Mouse (Mus musculus) kidney, embryonic 14.5 days (tissue): ENCODE results near the gene Lce1e. TPM values are rescaled to one million over a fixed set of nuclear protein-coding genes. Genes with fewer than 3 reads are reported as not detected.

ENCODE experiments used
- ATAC-seq: fragments of 200-750 bp; cut with Nextera tagmentation; 2 replicates; pipeline ENCODE4 v1.8.0; 2017; ENCODE audit warnings: moderate number of reproducible peaks, mild to moderate bottlenecking, moderate TSS enrichment, moderate library complexity; ENCODE audit not compliant: low FRiP score, low TSS enrichment
- H3K27ac ChIP-seq: fragments of 300-500 bp; sonication (generic); 2 replicates; pipeline ENCODE4 v1.5.1; 2014; ENCODE audit warnings: low read depth, mild to moderate bottlenecking, low read length, moderate library complexity, mixed read lengths
- H3K27me3 ChIP-seq: fragments of 300-500 bp; sonication (generic); 2 replicates; pipeline ENCODE4 v1.6.1; 2014; ENCODE audit warnings: mild to moderate bottlenecking, low read length; ENCODE audit not compliant: control insufficient read depth, insufficient read depth
- H3K36me3 ChIP-seq: fragments of 300-500 bp; sonication (generic); 2 replicates; pipeline ENCODE4 v1.6.1; 2014; ENCODE audit warnings: low read length, mixed read lengths; ENCODE audit not compliant: control insufficient read depth, insufficient read depth
- H3K4me1 ChIP-seq: fragments of 300-500 bp; sonication (generic); 2 replicates; pipeline ENCODE4 v1.6.1; 2014; ENCODE audit warnings: low read length, mixed read lengths; ENCODE audit not compliant: control insufficient read depth, insufficient read depth
- H3K4me2 ChIP-seq: fragments of 300-500 bp; sonication (generic); replicated peaks from 2 replicates; pipeline ENCODE4 v1.6.1; 2014; ENCODE audit warnings: low read depth, mild to moderate bottlenecking, low read length
- H3K4me3 ChIP-seq: fragments of 300-500 bp; sonication (generic); 2 replicates; pipeline ENCODE4 v1.5.1; 2014; ENCODE audit warnings: mild to moderate bottlenecking, low read length
- H3K9ac ChIP-seq: fragments of 300-500 bp; sonication (generic); 2 replicates; pipeline ENCODE4 v1.6.1; 2014; ENCODE audit warnings: low read depth, mild to moderate bottlenecking, low read length, moderate library complexity
- H3K9me3 ChIP-seq: fragments of 300-500 bp; sonication (generic); 2 replicates; pipeline ENCODE4 v1.6.1; 2016; ENCODE audit warnings: low read length; ENCODE audit not compliant: control insufficient read depth
- WGBS: fragments of 180-500 bp; shearing (Covaris S2); extraction: QIAGEN DNeasy Blood & Tissue Kit; methylation state at CpG from one replicate; pipeline ENCODE4 v1.1.7; 2014; 5-methylcytosine and 5-hydroxymethylcytosine counted together
- polyA plus RNA-seq: library from polyadenylated mRNA; unstranded; fragments of >200 nt; fragmentation: Nextera tagmentation; extraction: Ambion mirVana; gene quantifications from 2 replicates; pipeline ENCODE4 v1.2.1, GENCODE M21; 2014

Lce1e gene
- not detected in 2 replicates for polyA plus RNA-seq

DNA sequence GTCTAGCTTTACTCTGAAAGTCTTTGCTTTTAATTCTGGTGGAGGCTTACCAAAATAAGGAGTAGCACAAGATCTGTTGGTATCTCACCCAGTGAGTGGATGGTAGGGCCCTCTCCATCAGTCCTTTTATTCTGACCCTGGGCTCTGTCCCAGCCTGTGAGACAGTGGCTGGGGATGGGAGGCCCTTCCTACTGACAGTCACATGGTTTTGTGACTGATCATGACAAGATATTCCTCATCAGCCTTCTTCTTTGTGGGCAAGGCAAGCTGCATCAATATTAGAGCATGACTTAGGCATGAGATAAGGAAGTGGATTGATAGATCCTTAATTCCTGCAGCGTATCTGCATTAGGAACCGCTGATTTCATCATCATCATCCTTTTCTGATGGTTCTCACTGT is at the start of gene Lce1e:
Gene Lce1e (minus strand): TSS at position 101 of the 400 bp plus-strand sequence.
- H3K4me2 ChIP-seq = no peak within 1 kb of the TSS
- no peak within 1 kb of the TSS for H3K4me3 ChIP-seq
- H3K36me3 ChIP-seq = no peaks in the 10 kb centered on the region
- H3K27ac ChIP-seq = no peak within 1 kb of the TSS
- H3K27me3 ChIP-seq = no peaks in the 10 kb centered on the region
- no peaks in the 10 kb centered on the region for H3K4me1 ChIP-seq
- no peak for ATAC-seq
- no peak within 1 kb of the TSS for H3K9ac ChIP-seq
- 88% methylated on average over 2 of the region's 2 CpGs for WGBS
- H3K9me3 ChIP-seq = no peaks in the 10 kb centered on the region

DNA sequence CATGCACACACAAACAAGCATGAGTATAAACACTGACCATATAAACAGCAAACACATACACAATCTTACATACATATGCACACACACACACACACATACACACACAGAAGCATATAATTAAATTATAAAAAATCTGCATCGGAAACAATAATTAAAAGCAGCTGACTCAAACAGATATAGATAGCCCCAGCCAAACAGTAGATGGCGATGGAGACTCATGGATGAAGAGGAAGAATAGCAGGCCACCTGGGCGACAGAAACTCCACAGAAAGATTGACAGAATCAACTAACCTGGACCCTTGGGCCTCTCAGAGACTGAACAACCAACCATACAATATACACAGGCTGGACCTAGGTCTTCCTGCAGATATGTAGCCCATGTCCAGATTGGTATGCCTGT is 44.3 kb upstream of the Lce1e start:
- H3K4me1 ChIP-seq = no peaks in the 10 kb centered on the region
- WGBS = 44% methylated on average over 3 of the region's 3 CpGs
- H3K27me3 ChIP-seq = no peaks in the 10 kb centered on the region
- H3K36me3 ChIP-seq = no peaks in the 10 kb centered on the region
- ATAC-seq = no peak
- no peak overlapping the region for H3K27ac ChIP-seq
- H3K4me2 ChIP-seq = no peak overlapping the region
- H3K9ac ChIP-seq = no peak overlapping the region
- no peaks in the 10 kb centered on the region for H3K9me3 ChIP-seq
- no peak overlapping the region for H3K4me3 ChIP-seq

GRCm38 (mm10) chr3:92752238-92752637 is 43.4 kb upstream of the Lce1e start, which contains the start of gene Lce1g:
Gene Lce1g, minus strand, starts transcription at chr3:92752338.
- H3K27me3 ChIP-seq = no peaks in the 10 kb centered on the region
- 67% methylated on average over 1 of the region's 1 CpGs for WGBS
- H3K27ac ChIP-seq = no peak within 1 kb of the TSS
- H3K9ac ChIP-seq = no peak within 1 kb of the TSS
- H3K4me2 ChIP-seq = no peak within 1 kb of the TSS
- ATAC-seq = no peak
- H3K4me3 ChIP-seq = no peak within 1 kb of the TSS
- H3K4me1 ChIP-seq = no peaks in the 10 kb centered on the region
- no peaks in the 10 kb centered on the region for H3K9me3 ChIP-seq
- H3K36me3 ChIP-seq = no peaks in the 10 kb centered on the region

DNA sequence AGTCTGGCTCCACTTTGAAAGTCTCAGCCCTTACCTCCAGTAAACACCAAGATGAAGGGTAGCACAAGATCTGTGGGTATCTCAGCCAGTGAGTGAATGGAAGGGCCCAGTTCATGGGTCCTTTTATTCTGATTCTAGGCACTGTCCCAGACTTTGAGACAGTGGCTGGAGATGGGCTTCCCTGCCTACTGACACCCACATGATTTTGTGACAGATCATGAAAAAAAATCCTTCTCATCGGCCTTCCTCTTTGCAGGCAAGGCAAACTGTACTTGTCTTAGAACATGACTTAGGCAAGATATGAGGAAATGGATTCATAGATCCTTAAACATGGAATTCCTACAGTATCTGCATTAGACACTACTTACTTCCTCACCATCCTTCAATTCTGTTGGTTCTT is 30.1 kb upstream of the Lce1e start, which contains the start of gene Gm38119:
Gene Gm38119 (minus strand): TSS at position 101 of the 400 bp plus-strand sequence.
- WGBS = 84% methylated on average over 1 of the region's 1 CpGs
- no peak within 1 kb of the TSS for H3K4me3 ChIP-seq
- no peaks in the 10 kb centered on the region for H3K27me3 ChIP-seq
- H3K4me1 ChIP-seq = no peaks in the 10 kb centered on the region
- no peak for ATAC-seq
- H3K9me3 ChIP-seq = no peaks in the 10 kb centered on the region
- no peak within 1 kb of the TSS for H3K9ac ChIP-seq
- no peak within 1 kb of the TSS for H3K4me2 ChIP-seq
- no peak within 1 kb of the TSS for H3K27ac ChIP-seq
- H3K36me3 ChIP-seq = no peaks in the 10 kb centered on the region

DNA sequence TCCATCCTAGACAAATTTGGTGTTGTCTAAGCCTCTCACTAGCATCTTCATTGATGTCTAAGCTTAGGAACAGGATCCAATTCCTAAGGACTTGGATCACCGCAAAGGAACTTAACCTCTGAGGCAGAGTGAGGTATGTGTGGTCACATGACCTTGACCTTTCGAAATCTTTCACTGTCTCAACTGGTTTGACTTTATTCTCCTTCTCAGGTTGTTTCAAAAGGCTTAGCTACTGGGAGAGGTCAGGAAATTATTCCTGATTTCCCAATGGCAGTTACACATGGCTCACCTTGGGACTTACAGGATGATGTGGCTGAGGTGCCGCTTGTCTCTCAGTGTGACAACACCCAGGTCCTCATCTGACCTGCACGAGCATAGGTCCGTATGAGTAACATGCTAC is 13.8 kb upstream of the Lce1e start:
- Histone ChIP-seq H3K36me3 (no peaks in the 10 kb centered on the region), H3K4me2 (no peak overlapping the region), H3K9me3 (no peaks in the 10 kb centered on the region), H3K4me3 (no peak overlapping the region), H3K4me1 (no peaks in the 10 kb centered on the region), H3K27me3 (no peaks in the 10 kb centered on the region), H3K9ac (no peak overlapping the region), H3K27ac (no peak overlapping the region)
- no peak for ATAC-seq
- WGBS = 79% methylated on average over 5 of the region's 5 CpGs

DNA sequence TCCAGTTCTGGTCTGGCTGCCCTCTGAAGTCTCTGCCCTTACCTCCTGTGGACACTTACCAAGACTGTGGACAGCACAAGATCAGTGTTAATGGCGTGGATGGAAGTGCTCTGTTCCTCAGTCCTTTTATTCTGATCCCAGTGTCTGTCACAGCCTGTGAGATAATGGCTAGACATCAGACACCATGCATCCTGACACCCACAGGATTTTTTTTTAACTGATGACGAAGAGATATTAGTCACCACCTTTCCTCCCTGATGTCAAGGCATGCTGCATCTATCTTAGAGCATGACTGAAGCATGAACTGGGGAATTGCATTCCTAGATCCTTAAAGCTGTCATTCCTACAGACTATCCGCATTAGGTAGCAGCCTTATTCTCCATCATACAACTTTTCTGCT is 11.4 kb upstream of the Lce1e start, which contains the start of gene Lce1f:
Gene Lce1f (minus strand): TSS at position 101 of the 400 bp plus-strand sequence.
- no peak within 1 kb of the TSS for H3K4me2 ChIP-seq
- H3K36me3 ChIP-seq = no peaks in the 10 kb centered on the region
- WGBS = 77% methylated on average over 3 of the region's 3 CpGs
- H3K4me1 ChIP-seq = no peaks in the 10 kb centered on the region
- no peak within 1 kb of the TSS for H3K27ac ChIP-seq
- H3K4me3 ChIP-seq = no peak within 1 kb of the TSS
- H3K9ac ChIP-seq = no peak within 1 kb of the TSS
- no peaks in the 10 kb centered on the region for H3K27me3 ChIP-seq
- no peak for ATAC-seq
- H3K9me3 ChIP-seq = no peaks in the 10 kb centered on the region

DNA sequence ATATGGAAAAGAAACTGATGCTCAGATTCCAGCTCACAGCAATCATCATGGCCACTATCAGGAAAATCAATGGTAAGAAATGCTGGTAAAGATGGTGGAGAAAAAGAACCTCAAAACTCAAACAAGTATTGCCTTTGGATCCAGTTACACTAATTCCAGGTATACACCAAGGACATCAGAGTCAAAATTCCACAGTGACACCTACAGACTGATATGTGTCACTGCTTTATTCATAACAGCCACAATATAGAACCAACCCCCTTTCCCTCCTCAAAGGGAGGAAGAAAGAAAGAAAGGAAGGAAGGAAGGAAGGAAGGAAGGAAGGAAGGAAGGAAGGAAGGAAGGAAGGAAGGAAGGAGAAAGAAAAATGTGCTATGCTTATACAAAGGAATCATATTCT is 6.2 kb upstream of the Lce1e start:
- no peak overlapping the region for H3K4me3 ChIP-seq
- no peaks in the 10 kb centered on the region for H3K27me3 ChIP-seq
- H3K36me3 ChIP-seq = no peaks in the 10 kb centered on the region
- no peak overlapping the region for H3K4me2 ChIP-seq
- H3K9ac ChIP-seq = no peak overlapping the region
- H3K9me3 ChIP-seq = no peaks in the 10 kb centered on the region
- no peaks in the 10 kb centered on the region for H3K4me1 ChIP-seq
- H3K27ac ChIP-seq = no peak overlapping the region
- ATAC-seq = no peak

- Histone ChIP-seq H3K4me2 (no peak overlapping the region), H3K9me3 (no peaks in the 10 kb centered on the region), H3K36me3 (no peaks in the 10 kb centered on the region), H3K4me3 (no peak overlapping the region), H3K27me3 (no peaks in the 10 kb centered on the region), H3K4me1 (no peaks in the 10 kb centered on the region), H3K9ac (no peak overlapping the region), H3K27ac (no peak overlapping the region)
- WGBS = 30% methylated on average over 1 of the region's 1 CpGs
- no peak for ATAC-seq
Measured at GRCm38 (mm10) chr3:92694613-92695012, 14.3 kb downstream of the Lce1e start.

DNA sequence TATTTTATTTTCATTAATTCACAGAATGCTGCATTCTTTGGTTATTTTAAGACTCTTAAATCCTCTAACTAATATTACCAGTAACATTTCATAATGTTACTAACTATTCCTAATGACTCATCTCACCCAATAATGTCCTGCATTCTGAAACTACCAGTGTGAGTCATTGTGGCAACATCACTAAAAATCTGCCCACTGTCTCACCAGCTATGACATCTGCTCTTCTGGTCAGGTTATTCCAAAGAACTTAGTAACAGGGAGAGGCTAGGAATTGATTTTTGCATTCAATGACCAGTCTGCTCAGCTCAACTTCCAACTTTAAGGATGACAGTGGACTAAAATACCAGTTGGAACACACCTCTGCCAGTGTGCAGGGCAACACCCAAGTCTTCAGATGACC is 17.2 kb downstream of the Lce1e start:
- Histone ChIP-seq H3K9me3 (no peaks in the 10 kb centered on the region), H3K36me3 (no peaks in the 10 kb centered on the region), H3K27me3 (no peaks in the 10 kb centered on the region), H3K4me2 (no peak overlapping the region), H3K9ac (no peak overlapping the region), H3K27ac (no peak overlapping the region), H3K4me3 (no peak overlapping the region), H3K4me1 (no peaks in the 10 kb centered on the region)
- ATAC-seq = no peak
